Mouse (Mus musculus) midbrain, embryonic 16.5 days (tissue): ENCODE results near the gene Ksr1. TPM values are rescaled to one million over a fixed set of nuclear protein-coding genes. Genes with fewer than 3 reads are reported as not detected.

ENCODE experiments used
- ATAC-seq: fragments of 200-750 bp; cut with Nextera tagmentation; 2 replicates; pipeline ENCODE4 v1.8.0; 2017; ENCODE audit warnings: moderate TSS enrichment
- H3K27ac ChIP-seq: fragments of 300-500 bp; sonication (generic); 2 replicates; pipeline ENCODE4 v1.5.1; 2014; ENCODE audit warnings: mild to moderate bottlenecking, low read length, mixed read lengths
- H3K27me3 ChIP-seq: fragments of 300-500 bp; sonication (generic); 2 replicates; pipeline ENCODE4 v1.6.1; 2014; ENCODE audit warnings: low read depth, low read length, mixed read lengths; ENCODE audit not compliant: control insufficient read depth, insufficient read depth
- H3K36me3 ChIP-seq: fragments of 300-500 bp; sonication (generic); 2 replicates; pipeline ENCODE4 v1.6.1; 2014; ENCODE audit warnings: mild to moderate bottlenecking, low read length, moderate library complexity, mixed read lengths; ENCODE audit not compliant: control insufficient read depth, insufficient read depth
- H3K4me1 ChIP-seq: fragments of 300-500 bp; sonication (generic); 2 replicates; pipeline ENCODE4 v1.6.1; 2014; ENCODE audit warnings: mild to moderate bottlenecking, low read length, mixed read lengths; ENCODE audit not compliant: control insufficient read depth, insufficient read depth
- H3K4me2 ChIP-seq: fragments of 300-500 bp; sonication (generic); 2 replicates; pipeline ENCODE4 v1.6.1; 2014; ENCODE audit warnings: mild to moderate bottlenecking, low read length, mixed read lengths
- H3K4me3 ChIP-seq: fragments of 300-500 bp; sonication (generic); 2 replicates; pipeline ENCODE4 v1.5.1; 2014; ENCODE audit warnings: low read depth, mild to moderate bottlenecking, low read length, moderate library complexity, mixed read lengths
- H3K9ac ChIP-seq: fragments of 300-500 bp; sonication (generic); 2 replicates; pipeline ENCODE4 v1.6.1; 2014; ENCODE audit warnings: low read depth, low read length, mixed read lengths
- H3K9me3 ChIP-seq: fragments of 300-500 bp; sonication (generic); replicated peaks from 2 replicates; pipeline ENCODE4 v1.6.1; 2014; ENCODE audit warnings: mild to moderate bottlenecking, low read length, mixed read lengths; ENCODE audit not compliant: control insufficient read depth, poor library complexity, severe bottlenecking
- WGBS: fragments of 180-500 bp; shearing (Covaris S2); extraction: QIAGEN DNeasy Blood & Tissue Kit; methylation state at CpG from one replicate; pipeline ENCODE4 v1.1.7; 2014; 5-methylcytosine and 5-hydroxymethylcytosine counted together
- polyA plus RNA-seq: library from polyadenylated mRNA; unstranded; fragments of >200 nt; fragmentation: Nextera tagmentation; extraction: Ambion mirVana; gene quantifications from 2 replicates; pipeline ENCODE4 v1.2.1, GENCODE M21; 2015

Gene Ksr1
- polyA plus RNA-seq, 1 experiment from 2014 or later, result 4.5 TPM

- Histone ChIP-seq H3K4me2 (no peak overlapping the region), H3K36me3 (peaks cover 7% of the 10 kb centered on the region), H3K9me3 (no peaks in the 10 kb centered on the region), H3K4me3 (no peak overlapping the region), H3K27ac (no peak overlapping the region; the same call in 1 of the 2 replicates), H3K9ac (no peak overlapping the region), H3K4me1 (0 out of 2 replicates have a peak, but pooled peaks cover 3% of the 10 kb centered on the region), H3K27me3 (no peaks in the 10 kb centered on the region)
- WGBS, result 73% methylated on average over 7 of the region's 7 CpGs
- ATAC-seq, result no peak
These were observed 129.0 kb downstream of the Ksr1 start for GRCm38 (mm10) chr11:79017161-79017606.

- 48% methylated on average over 12 of the region's 12 CpGs for WGBS
- Histone ChIP-seq H3K4me3 (no peak overlapping the region), H3K4me1 (0 out of 2 replicates have a peak, but pooled peaks cover 3% of the 10 kb centered on the region), H3K27ac (no peak overlapping the region), H3K27me3 (no peaks in the 10 kb centered on the region), H3K36me3 (peaks cover 7% of the 10 kb centered on the region), H3K4me2 (no peak overlapping the region), H3K9ac (no peak overlapping the region), H3K9me3 (no peaks in the 10 kb centered on the region)
- ATAC-seq, result no peak
These were observed 130.0 kb downstream of the Ksr1 start for GRCm38 (mm10) chr11:79016236-79016635.

- H3K4me1 ChIP-seq, result 0 out of 2 replicates have a peak, but pooled peaks cover 3% of the 10 kb centered on the region
- H3K9ac ChIP-seq, result no peak overlapping the region
- 90% methylated on average over 24 of the region's 24 CpGs for WGBS
- no peak overlapping the region for H3K4me2 ChIP-seq
- no peaks in the 10 kb centered on the region for H3K9me3 ChIP-seq
- no peak for ATAC-seq
- peaks cover 7% of the 10 kb centered on the region for H3K36me3 ChIP-seq
- H3K4me3 ChIP-seq, result no peak overlapping the region
- no peaks in the 10 kb centered on the region for H3K27me3 ChIP-seq
- no peak overlapping the region for H3K27ac ChIP-seq
These were observed 130.5 kb downstream of the Ksr1 start for GRCm38 (mm10) chr11:79015660-79016215.

GRCm38 (mm10) chr11:79014602-79015325, 131.4 kb downstream of the Ksr1 start:
- H3K27me3 ChIP-seq, result no peaks in the 10 kb centered on the region
- H3K9ac ChIP-seq, result no peak overlapping the region
- H3K4me3 ChIP-seq, result no peak overlapping the region
- H3K4me2 ChIP-seq, result no peak overlapping the region
- 71% methylated on average over 15 of the region's 15 CpGs for WGBS
- H3K36me3 ChIP-seq, result peaks cover 7% of the 10 kb centered on the region
- H3K4me1 ChIP-seq, result 0 out of 2 replicates have a peak, but pooled peaks cover 3% of the 10 kb centered on the region
- H3K9me3 ChIP-seq, result no peaks in the 10 kb centered on the region
- H3K27ac ChIP-seq, result no peak overlapping the region
- ATAC-seq, result no peak

GRCm38 (mm10) chr11:79013806-79014205, 132.4 kb downstream of the Ksr1 start:
- H3K4me1 ChIP-seq, result 0 out of 2 replicates have a peak, but pooled peaks cover 3% of the 10 kb centered on the region
- no peak overlapping the region for H3K9ac ChIP-seq
- 65% methylated on average over 9 of the region's 9 CpGs for WGBS
- H3K27ac ChIP-seq, result no peak overlapping the region
- no peaks in the 10 kb centered on the region for H3K9me3 ChIP-seq
- no peak overlapping the region for H3K4me2 ChIP-seq
- no peaks in the 10 kb centered on the region for H3K27me3 ChIP-seq
- no peak for ATAC-seq
- H3K4me3 ChIP-seq, result no peak overlapping the region
- peaks cover 2% of the 10 kb centered on the region; the same call in 1 of the 2 replicates for H3K36me3 ChIP-seq

DNA sequence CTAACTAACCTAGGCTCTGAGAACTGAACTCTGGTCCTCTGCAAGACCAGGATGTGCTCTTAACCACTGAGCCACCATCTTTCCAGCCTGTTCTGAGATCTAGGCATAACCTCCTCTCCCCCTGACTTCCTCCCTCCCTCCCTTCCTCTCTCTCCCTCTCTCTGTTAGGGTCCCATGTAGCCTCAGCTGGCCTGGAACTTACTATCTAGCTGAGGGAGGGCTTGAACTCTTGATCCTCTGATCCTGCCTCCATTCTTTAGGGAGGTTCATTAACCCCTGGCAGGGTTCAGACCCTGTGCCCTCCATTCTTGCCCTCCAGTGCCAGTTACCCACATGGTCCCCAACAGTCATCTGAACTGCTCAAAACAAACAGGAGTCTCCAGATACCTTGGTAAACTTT, 133.2 kb downstream of the Ksr1 start:
- H3K9me3 ChIP-seq, result no peaks in the 10 kb centered on the region
- no peak overlapping the region for H3K4me3 ChIP-seq
- no peak overlapping the region for H3K9ac ChIP-seq
- no peak overlapping the region for H3K4me2 ChIP-seq
- peaks cover 2% of the 10 kb centered on the region; the same call in 1 of the 2 replicates for H3K36me3 ChIP-seq
- no peaks in the 10 kb centered on the region for H3K27me3 ChIP-seq
- no peak for ATAC-seq
- no peak overlapping the region for H3K27ac ChIP-seq
- H3K4me1 ChIP-seq, result 0 out of 2 replicates have a peak, but pooled peaks cover 3% of the 10 kb centered on the region

GRCm38 (mm10) chr11:79012529-79012928, 133.7 kb downstream of the Ksr1 start:
- Histone ChIP-seq H3K9ac (no peak overlapping the region), H3K4me3 (no peak overlapping the region), H3K36me3 (peaks cover 2% of the 10 kb centered on the region; the same call in 1 of the 2 replicates), H3K27me3 (no peaks in the 10 kb centered on the region), H3K4me1 (0 out of 2 replicates have a peak, but pooled peaks cover 3% of the 10 kb centered on the region), H3K9me3 (no peaks in the 10 kb centered on the region), H3K27ac (no peak overlapping the region), H3K4me2 (no peak overlapping the region)
- ATAC-seq, result no peak
- 94% methylated on average over 2 of the region's 2 CpGs for WGBS

- no peak for ATAC-seq
- Histone ChIP-seq H3K27me3 (no peaks in the 10 kb centered on the region), H3K27ac (no peak overlapping the region), H3K9ac (no peak overlapping the region), H3K4me2 (no peak overlapping the region), H3K36me3 (no peaks in the 10 kb centered on the region), H3K4me3 (no peak overlapping the region), H3K9me3 (no peaks in the 10 kb centered on the region), H3K4me1 (no peaks in the 10 kb centered on the region)
- 79% methylated on average over 7 of the region's 7 CpGs for WGBS
These were observed 137.3 kb downstream of the Ksr1 start for GRCm38 (mm10) chr11:79008891-79009290.
